Mouse (Mus musculus): Measurements from ENCODE around the gene Papln. TPM values are rescaled to one million over a fixed set of nuclear protein-coding genes. Genes with fewer than 3 reads are reported as not detected.

Papln gene
- total and polyA plus RNA-seq, 3 experiments = 0.04 to 0.07 TPM; not detected in 1

DNA sequence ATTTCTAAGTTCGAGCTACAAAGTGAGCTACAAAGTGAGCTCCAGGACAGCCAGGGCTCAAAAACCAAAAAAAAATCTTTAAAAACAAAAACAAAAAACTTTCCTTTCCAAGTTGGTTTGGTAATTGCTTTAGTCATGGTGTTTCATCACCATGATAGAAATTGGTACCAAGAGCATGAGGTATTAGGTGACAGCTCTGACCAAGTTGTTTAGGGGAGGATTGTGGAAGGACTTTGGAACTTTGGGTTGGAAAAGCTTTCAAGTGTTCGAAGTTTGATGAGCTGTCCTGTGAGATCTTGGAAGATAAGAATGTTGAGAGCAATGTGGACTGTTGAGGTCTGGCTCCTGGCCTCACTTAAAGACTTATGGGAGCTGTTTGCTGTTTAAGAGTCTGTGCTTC lies 3.2 kb upstream of the Papln start:
- H3K27me3 ChIP-seq (ENCODE audit: control insufficient read depth in 1 of 2, insufficient read depth in 2 of 2, low read length in 2 of 2) = no peaks in the 10 kb centered on the region

DNA sequence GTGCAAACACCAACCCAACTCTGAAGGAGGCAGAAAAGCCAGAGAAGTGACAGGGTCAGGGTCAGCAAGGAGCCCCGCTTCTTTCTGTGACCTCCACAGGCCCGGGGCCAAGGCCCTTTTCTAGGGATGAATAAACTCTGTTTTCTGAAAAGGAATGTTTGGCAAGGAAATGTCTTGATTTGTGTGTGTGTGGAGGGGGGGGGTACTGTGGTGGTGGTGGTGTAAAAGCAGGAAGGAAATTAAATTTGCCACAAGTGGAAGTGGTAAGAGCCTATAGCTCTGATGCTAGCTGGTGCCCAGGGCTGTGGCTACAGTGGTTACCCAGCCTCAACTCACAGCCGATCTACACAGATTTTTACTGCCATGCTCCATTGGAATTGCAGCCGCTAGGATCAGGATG lies 728 bp upstream of the Papln start:
- DNase-seq (ENCODE audit: low read depth, low spot score) = no peak
- Histone ChIP-seq H3K79me2 (ENCODE audit: control insufficient read depth, insufficient read depth, low read length, poor library complexity) (no peaks in the 10 kb centered on the region), H3K9ac (ENCODE audit: control insufficient read depth, low read depth, low read length, poor library complexity, severe bottlenecking) (no peak overlapping the region), H3K4me3 (ENCODE audit: control insufficient read depth in 1 of 2, insufficient read depth in 1 of 2, low read depth in 2 of 2, low read length in 2 of 2) (no peak overlapping the region), H3K27me3 (ENCODE audit: control insufficient read depth in 1 of 2, insufficient read depth in 2 of 2, low read length in 2 of 2) (no peaks in the 10 kb centered on the region), H3K4me1 (ENCODE audit: control insufficient read depth in 1 of 2, insufficient read depth in 2 of 2, low read length in 2 of 2) (no peaks in the 10 kb centered on the region), H3K27ac (ENCODE audit: control insufficient read depth, low read depth, low read length) (no peak overlapping the region), H3K9me3 (replicated peaks; ENCODE audit: insufficient read depth, low read length) (no peaks in the 10 kb centered on the region), H3K36me3 (ENCODE audit: control insufficient read depth in 1 of 2, insufficient read depth in 2 of 2, low read length in 2 of 2) (no peaks in the 10 kb centered on the region)
- TF ChIP-seq RCOR1 (IDR thresholded peaks at IDR 0.05; ENCODE audit: low read depth, low read length) (0 out of 2 replicates have a peak, but pooled peaks have one; percentile 17), MYC (IDR thresholded peaks at IDR 0.05; ENCODE audit: low read depth, low read length) (no peak)

More for the DNA sequence above, 3.2 kb upstream of the Papln start:
- no peaks in the 10 kb centered on the region for H3K36me3 ChIP-seq (ENCODE audit: control insufficient read depth in 1 of 2, insufficient read depth in 2 of 2, low read length in 2 of 2)
- H3K27ac ChIP-seq (ENCODE audit: control insufficient read depth, low read depth, low read length) = no peak overlapping the region
- no peak overlapping the region for H3K4me3 ChIP-seq (ENCODE audit: control insufficient read depth in 1 of 2, insufficient read depth in 1 of 2, low read depth in 2 of 2, low read length in 2 of 2)
- no peak overlapping the region for H3K9ac ChIP-seq (ENCODE audit: control insufficient read depth, low read depth, low read length, poor library complexity, severe bottlenecking)
- H3K79me2 ChIP-seq (ENCODE audit: control insufficient read depth, insufficient read depth, low read length, poor library complexity) = no peaks in the 10 kb centered on the region
- DNase-seq (ENCODE audit: low read depth, low spot score) = no peak
- TF ChIP-seq EP300 (IDR thresholded peaks at IDR 0.05; ENCODE audit: low read depth in 1 of 2, low read length in 2 of 2) (no peak), ZMIZ1 (IDR thresholded peaks at IDR 0.05; ENCODE audit: low read depth, low read length) (no peak), ZKSCAN1 (IDR thresholded peaks at IDR 0.05; ENCODE audit: low read depth, low read length) (no peak), MEF2A (IDR thresholded peaks at IDR 0.05; ENCODE audit: extremely low read depth, insufficient replicate concordance, low read depth, low read length, poor library complexity, severe bottlenecking) (no peak), RAD21 (IDR thresholded peaks at IDR 0.05; ENCODE audit: low read depth, low read length) (no peak), TBP (IDR thresholded peaks at IDR 0.05; ENCODE audit: low read depth, low read length) (no peak), POLR2AphosphoS2 (IDR thresholded peaks at IDR 0.05; ENCODE audit: low read length) (no peak), GABPA (IDR thresholded peaks at IDR 0.05; ENCODE audit: low read depth, low read length) (no peak), USF2 (IDR thresholded peaks at IDR 0.05; ENCODE audit: borderline replicate concordance in 1 of 2, insufficient read depth in 1 of 2, low read depth in 1 of 2, low read length in 2 of 2) (no peak), USF1 (IDR thresholded peaks at IDR 0.05; ENCODE audit: low read depth, low read length) (no peak), TCF12 (IDR thresholded peaks at IDR 0.05; ENCODE audit: low read depth, low read length) (no peak), BHLHE40 (IDR thresholded peaks at IDR 0.05; ENCODE audit: borderline replicate concordance, low read depth, low read length) (no peak), NELFE (IDR thresholded peaks at IDR 0.05; ENCODE audit: low read depth, low read length) (no peak), ETS1 (IDR thresholded peaks at IDR 0.05; ENCODE audit: low read depth, low read length) (no peak), MAZ (IDR thresholded peaks at IDR 0.05; ENCODE audit: low read depth, low read length) (no peak), UBTF (IDR thresholded peaks at IDR 0.05; ENCODE audit: borderline replicate concordance, insufficient read depth, low read depth, low read length) (no peak), MXI1 (IDR thresholded peaks at IDR 0.05; ENCODE audit: low read depth, low read length) (no peak)
- H3K9me3 ChIP-seq (replicated peaks; ENCODE audit: insufficient read depth, low read length) = no peaks in the 10 kb centered on the region
- no peaks in the 10 kb centered on the region for H3K4me1 ChIP-seq (ENCODE audit: control insufficient read depth in 1 of 2, insufficient read depth in 2 of 2, low read length in 2 of 2)

Measured in MEL (cell line).